Mouse (Mus musculus) thymus, adult 2 months (tissue): ENCODE data around the gene Oxsr1. TPM values are rescaled to one million over a fixed set of nuclear protein-coding genes. Genes with fewer than 3 reads are reported as not detected.

Experiments
- DNase-seq: peaks from one replicate; pipeline ENCODE4 v3.0.0; 2021
- H3K27ac ChIP-seq: fragments of 200-500 bp; 2 replicates; pipeline ENCODE4 v1.5.1; 2012; ENCODE audit warnings: low read length, control low read depth; ENCODE audit not compliant: control insufficient read depth, insufficient read depth
- H3K27me3 ChIP-seq: fragments of 200-500 bp; 2 replicates; pipeline ENCODE4 v1.6.1; 2012; ENCODE audit warnings: mild to moderate bottlenecking, low read length, moderate library complexity, mixed read lengths; ENCODE audit not compliant: control insufficient read depth, insufficient read depth
- H3K36me3 ChIP-seq: fragments of 200-500 bp; 2 replicates; pipeline ENCODE4 v1.6.1; 2012; ENCODE audit warnings: mild to moderate bottlenecking, low read length, moderate library complexity; ENCODE audit not compliant: control insufficient read depth, insufficient read depth
- H3K4me1 ChIP-seq: fragments of 200-500 bp; replicated peaks from 2 replicates; pipeline ENCODE4 v1.6.1; 2012; ENCODE audit warnings: low read length; ENCODE audit not compliant: control insufficient read depth, insufficient read depth
- H3K4me3 ChIP-seq: fragments of 200-500 bp; 2 replicates; pipeline ENCODE4 v1.5.1; 2012; ENCODE audit warnings: mild to moderate bottlenecking, low read length, control low read depth, moderate library complexity; ENCODE audit not compliant: control insufficient read depth, insufficient read depth
- CTCF ChIP-seq: fragments of 200-500 bp; IDR thresholded peaks from 2 replicates; pipeline ENCODE4 v1.5.1; 2012; ENCODE audit warnings: mild to moderate bottlenecking, control low read depth, low read length, moderate library complexity, borderline replicate concordance; ENCODE audit not compliant: control insufficient read depth, poor library complexity, insufficient read depth; ENCODE audit errors: extremely low read depth
- POLR2A ChIP-seq: fragments of 200-500 bp; IDR thresholded peaks from 2 replicates; pipeline ENCODE4 v1.6.1; 2012; ENCODE audit warnings: mild to moderate bottlenecking, low read length, control low read depth, moderate library complexity; ENCODE audit not compliant: control insufficient read depth, poor library complexity, insufficient read depth; ENCODE audit errors: extremely low read depth
- WGBS: fragments of 180-500 bp; shearing (Covaris S2); methylation state at CpG from one replicate; pipeline ENCODE4 v1.1.7; 2018; 5-methylcytosine and 5-hydroxymethylcytosine counted together
- polyA plus RNA-seq: library from polyadenylated mRNA; depleted of rRNA; stranded (reverse); fragments of >200 nt; gene quantifications from 2 replicates; pipeline ENCODE4 v1.2.3, GENCODE M21; 2012

Gene Oxsr1
- polyA plus RNA-seq, 1 experiment, result 25.3 TPM

DNA sequence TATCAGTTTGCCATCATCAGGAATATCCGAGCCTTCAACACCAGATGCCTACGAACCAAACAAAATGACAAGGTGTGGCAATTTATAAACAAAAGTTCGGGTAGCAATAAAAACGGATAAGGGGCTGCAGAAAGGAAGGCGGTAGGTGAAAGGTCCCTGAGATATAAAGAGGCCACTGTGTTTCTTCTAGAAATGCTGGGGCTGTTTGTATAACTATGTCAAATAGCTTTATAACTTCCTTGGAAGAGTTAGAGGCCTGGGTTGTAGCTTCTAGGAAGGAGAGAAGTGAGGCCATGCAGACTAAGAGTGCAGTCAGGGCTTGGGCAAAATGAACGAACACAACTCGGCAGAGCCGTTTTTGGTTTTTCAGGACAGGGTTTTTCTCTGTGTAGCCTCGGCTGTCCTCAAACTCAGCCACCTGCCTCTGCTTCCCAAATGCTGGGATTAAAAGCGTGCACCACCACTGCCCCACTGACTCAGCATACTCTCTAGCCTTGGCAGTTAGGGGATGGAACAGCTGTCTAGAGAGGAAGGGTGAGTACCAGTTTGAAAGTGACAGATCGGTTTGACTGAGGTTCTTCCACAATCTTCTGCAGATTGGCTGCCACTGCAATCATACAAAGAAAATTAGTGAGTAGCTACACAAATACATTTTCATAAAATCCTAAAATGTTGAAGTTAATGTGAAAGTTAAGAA, 80.9 kb downstream of the Oxsr1 start:
- Histone ChIP-seq H3K4me3 (no peak overlapping the region), H3K4me1 (no peaks in the 10 kb centered on the region), H3K27me3 (no peaks in the 10 kb centered on the region), H3K36me3 (peaks cover 25% of the 10 kb centered on the region), H3K27ac (no peak overlapping the region)
- 95% methylated on average over 11 of the region's 11 CpGs for WGBS
- no peak for TF ChIP-seq CTCF
- TF ChIP-seq POLR2A, result no peak
- DNase-seq, result no peak

DNA sequence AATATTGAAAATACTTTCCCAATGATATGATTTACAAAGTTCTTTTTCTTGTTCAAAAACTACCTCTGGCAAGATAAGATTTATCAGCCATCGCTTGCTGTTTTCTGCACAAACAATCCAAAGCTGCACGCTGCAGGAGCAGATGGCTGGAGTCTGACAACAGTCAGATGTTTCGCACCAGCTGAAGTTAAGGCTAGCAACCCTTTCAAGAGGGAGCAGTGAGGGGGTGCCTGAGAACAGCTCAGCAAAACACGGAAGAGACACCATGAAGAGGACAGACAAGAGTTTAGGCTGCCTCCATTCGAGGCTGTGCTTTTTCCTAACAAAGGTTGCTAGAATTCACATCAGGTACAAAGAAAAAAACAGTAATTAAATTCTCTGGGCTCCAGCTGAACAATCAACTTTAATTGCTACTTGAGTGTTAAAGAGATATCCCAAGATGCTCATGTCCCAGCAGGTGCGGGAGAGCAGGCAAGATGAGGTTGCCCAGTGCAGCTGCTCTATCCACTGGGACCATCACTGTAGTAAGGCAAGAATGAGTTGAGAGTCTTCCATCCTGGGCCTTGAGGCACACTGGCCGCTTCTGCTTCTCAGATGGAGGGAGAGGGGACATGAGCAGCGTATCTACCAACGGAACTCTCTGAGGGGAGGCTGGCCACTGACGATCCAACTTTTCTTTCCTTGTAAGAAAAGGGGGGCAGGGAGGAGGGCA, 81.8 kb downstream of the Oxsr1 start:
- TF ChIP-seq POLR2A (no peak), CTCF (no peak)
- H3K36me3 ChIP-seq, result peaks cover 22% of the 10 kb centered on the region
- H3K27me3 ChIP-seq, result no peaks in the 10 kb centered on the region
- H3K4me3 ChIP-seq, result no peak overlapping the region
- no peak overlapping the region for H3K27ac ChIP-seq
- H3K4me1 ChIP-seq, result no peaks in the 10 kb centered on the region
- no peak for DNase-seq
- 98% methylated on average over 10 of the region's 10 CpGs for WGBS

DNA sequence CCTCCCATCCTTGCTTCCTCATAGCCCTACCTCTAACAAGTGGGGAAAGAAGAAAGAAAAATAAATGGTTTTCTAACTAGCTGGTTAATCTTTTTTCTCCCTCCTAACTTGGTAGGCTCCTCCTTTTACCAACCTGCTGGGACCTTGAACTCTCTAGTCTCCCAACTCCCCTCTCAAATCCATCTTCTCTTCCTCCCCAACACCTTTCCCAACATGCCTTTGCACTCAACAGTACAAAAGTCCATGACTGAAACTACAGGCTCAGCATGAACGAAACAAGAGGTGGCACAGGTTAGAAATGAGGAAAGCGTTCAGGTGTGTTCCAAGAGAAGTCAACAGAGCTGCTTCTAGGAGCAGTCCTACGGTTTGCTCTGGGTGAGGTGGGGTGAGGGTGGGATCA, 83.0 kb downstream of the Oxsr1 start:
- TF ChIP-seq POLR2A (no peak), CTCF (no peak)
- Histone ChIP-seq H3K36me3 (peaks cover 18% of the 10 kb centered on the region), H3K27me3 (no peaks in the 10 kb centered on the region), H3K4me3 (no peak overlapping the region), H3K4me1 (no peaks in the 10 kb centered on the region), H3K27ac (no peak overlapping the region)
- 97% methylated on average over 3 of the region's 3 CpGs for WGBS
- no peak for DNase-seq

- Histone ChIP-seq H3K27me3 (no peaks in the 10 kb centered on the region), H3K4me1 (no peaks in the 10 kb centered on the region), H3K27ac (no peak overlapping the region), H3K36me3 (peaks cover 18% of the 10 kb centered on the region), H3K4me3 (no peak overlapping the region)
- TF ChIP-seq CTCF (no peak), POLR2A (no peak)
- WGBS, result 94% methylated on average over 4 of the region's 4 CpGs
- DNase-seq, result no peak
Observed at GRCm38 (mm10) chr9:119238796-119239195, 83.4 kb downstream of the Oxsr1 start.

GRCm38 (mm10) chr9:119231552-119231951, 90.7 kb downstream of the Oxsr1 start:
- H3K4me3 ChIP-seq, result no peak overlapping the region
- H3K27ac ChIP-seq, result no peak overlapping the region
- H3K36me3 ChIP-seq, result no peaks in the 10 kb centered on the region
- no peaks in the 10 kb centered on the region for H3K4me1 ChIP-seq
- 97% methylated on average over 7 of the region's 7 CpGs for WGBS
- TF ChIP-seq POLR2A (no peak), CTCF (no peak)
- DNase-seq, result no peak
- H3K27me3 ChIP-seq, result no peaks in the 10 kb centered on the region

DNA sequence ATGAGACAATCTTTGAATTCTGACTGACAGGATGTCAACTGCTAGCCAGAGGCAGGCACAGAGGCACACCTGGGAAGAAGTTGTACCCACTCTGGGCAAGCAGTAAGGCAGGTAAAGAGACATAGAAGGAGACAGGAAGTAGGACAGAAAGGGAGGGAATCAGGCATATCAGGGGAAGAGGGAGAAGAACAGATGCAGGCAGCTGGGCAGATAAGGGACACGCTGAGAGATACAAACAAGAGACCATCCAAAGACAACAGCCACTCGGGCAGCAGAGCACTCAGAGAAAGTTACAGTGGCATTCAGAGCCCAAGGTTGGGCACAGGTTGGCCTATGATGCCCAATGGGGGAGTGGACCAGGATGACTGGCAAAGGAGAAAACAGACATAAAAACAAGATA, 91.4 kb downstream of the Oxsr1 start:
- TF ChIP-seq CTCF (no peak), POLR2A (no peak)
- 93% methylated on average over 2 of the region's 2 CpGs for WGBS
- no peaks in the 10 kb centered on the region for H3K36me3 ChIP-seq
- no peak for DNase-seq
- H3K4me3 ChIP-seq, result no peak overlapping the region
- H3K27me3 ChIP-seq, result no peaks in the 10 kb centered on the region
- H3K4me1 ChIP-seq, result no peaks in the 10 kb centered on the region
- H3K27ac ChIP-seq, result no peak overlapping the region
